Mouse (Mus musculus) C2C12 (cell line): ENCODE results near the gene Ak4.

Source experiments
- CEBPB ChIP-seq: IDR thresholded peaks from one replicate; pipeline ENCODE4 v1.6.1; 2011; ENCODE audit warnings: low read depth, mild to moderate bottlenecking, control low read depth, moderate library complexity
- CTCF ChIP-seq: IDR thresholded peaks from one replicate; pipeline ENCODE4 v1.5.1; 2011; ENCODE audit not compliant: control insufficient read depth, insufficient read depth, insufficient read length
- FOSL1 ChIP-seq: IDR thresholded peaks from one replicate; pipeline ENCODE4 v1.8.0; 2011; ENCODE audit warnings: mild to moderate bottlenecking, low read length; ENCODE audit not compliant: poor library complexity, insufficient read depth, severe bottlenecking
- MAX ChIP-seq: IDR thresholded peaks from one replicate; pipeline ENCODE4 v1.6.1; 2011; ENCODE audit warnings: mild to moderate bottlenecking, control low read depth
- MYOD1 ChIP-seq: IDR thresholded peaks from one replicate; pipeline ENCODE4 v1.6.1; 2011; ENCODE audit warnings: low read depth; ENCODE audit not compliant: control insufficient read depth, insufficient read length
- MYOG ChIP-seq: IDR thresholded peaks from one replicate; pipeline ENCODE4 v1.6.1; 2011; ENCODE audit not compliant: control insufficient read depth, insufficient read length; ENCODE audit errors: extremely low read depth
- USF1 ChIP-seq: IDR thresholded peaks from one replicate; pipeline ENCODE4 v1.6.1; 2011; ENCODE audit warnings: low read depth, mild to moderate bottlenecking, control low read depth, moderate library complexity

- TF ChIP-seq CTCF (no peak), FOSL1 (no peak), MAX (no peak), USF1 (no peak), MYOG (no peak), CEBPB (no peak), MYOD1 (no peak)
Observed at GRCm38 (mm10) chr4:101504470-101505007, 85.5 kb downstream of the Ak4 start.
